Mouse (Mus musculus): ENCODE measurements around the gene Pomt2.
"Not testable (repeated sequence)": the region's sequence is repeated elsewhere in the genome, so short reads cannot be mapped to it uniquely, and the experiment has no call there.

The Pomt2 gene

DNA sequence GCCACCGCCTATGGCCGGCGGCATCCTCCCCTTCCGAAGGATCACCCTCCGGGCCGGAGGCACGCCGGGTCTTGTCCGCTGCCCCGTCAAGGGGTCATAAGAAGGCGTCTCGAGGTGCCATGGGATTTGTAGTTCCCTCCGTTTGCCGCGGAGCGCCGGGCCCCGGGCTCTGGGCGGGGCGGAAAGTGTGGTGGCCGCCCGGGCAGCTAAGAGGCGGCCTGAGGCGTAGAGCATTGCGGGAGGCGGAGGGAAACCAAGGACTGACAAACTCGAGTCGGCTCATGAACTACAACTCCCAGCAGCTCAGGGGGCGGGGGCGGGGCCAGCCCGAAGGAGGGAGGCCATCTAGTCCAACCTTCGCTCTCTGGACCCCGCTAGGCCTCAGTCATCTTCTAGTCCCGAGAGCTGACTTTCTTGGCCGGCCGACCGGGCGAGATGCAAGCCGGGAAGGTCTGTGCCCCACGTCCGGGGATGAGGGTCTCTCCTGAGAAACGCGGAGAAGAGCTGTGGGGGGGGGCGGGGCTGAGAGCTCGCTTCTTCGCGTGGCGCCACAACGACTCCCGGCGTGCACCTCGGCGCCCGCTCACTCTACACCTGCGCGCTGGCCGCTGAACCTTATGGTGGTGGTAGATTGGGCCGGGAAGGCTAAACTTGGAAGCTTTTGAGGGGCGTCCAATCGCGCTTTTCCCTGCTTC, at the start of gene Pomt2:
Pomt2 (minus strand) TSS at position 574 of the 695 bp plus-strand sequence.
- DNase-seq = peak; percentile 89

DNA sequence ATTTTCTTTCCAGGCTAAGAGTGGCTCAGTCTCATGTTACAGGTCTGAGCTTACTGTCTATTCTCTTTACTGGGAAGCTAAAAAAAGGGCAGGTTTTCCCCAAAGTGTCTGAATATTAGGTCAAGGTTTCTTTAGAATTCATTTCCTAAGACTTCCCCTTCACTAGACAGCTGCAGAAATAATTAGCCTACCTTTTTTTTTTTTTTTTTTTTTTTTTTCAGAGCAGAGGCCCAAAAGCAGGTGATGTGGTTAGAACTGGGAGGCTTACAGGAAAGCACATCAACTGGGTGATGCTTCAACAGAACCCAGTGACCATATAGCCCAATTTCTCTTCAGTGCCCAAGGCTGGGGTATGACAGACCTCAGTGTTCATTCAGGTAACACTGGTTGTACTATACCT, 48.5 kb upstream of the Pomt2 start:
- DNase-seq = no peak

DNA sequence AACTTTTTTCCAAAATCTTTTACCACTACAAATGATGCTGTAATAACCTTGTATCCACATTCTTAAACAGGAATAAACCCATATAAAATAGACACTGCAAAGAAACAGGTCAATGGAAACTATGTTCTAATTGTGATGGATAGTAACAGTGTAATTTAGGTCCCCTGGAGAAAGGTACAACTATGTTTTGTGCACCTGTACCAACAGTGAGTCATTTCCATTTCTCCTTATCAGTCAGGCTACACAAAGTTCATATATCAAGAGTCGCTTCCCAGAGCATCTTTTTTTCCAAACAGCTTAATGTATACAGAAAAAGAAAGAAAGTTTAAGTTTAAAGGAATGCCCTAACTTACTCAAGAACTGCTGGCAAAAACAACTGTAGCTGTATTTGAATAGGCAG, 47.3 kb upstream of the Pomt2 start:
- DNase-seq = no peak

DNA sequence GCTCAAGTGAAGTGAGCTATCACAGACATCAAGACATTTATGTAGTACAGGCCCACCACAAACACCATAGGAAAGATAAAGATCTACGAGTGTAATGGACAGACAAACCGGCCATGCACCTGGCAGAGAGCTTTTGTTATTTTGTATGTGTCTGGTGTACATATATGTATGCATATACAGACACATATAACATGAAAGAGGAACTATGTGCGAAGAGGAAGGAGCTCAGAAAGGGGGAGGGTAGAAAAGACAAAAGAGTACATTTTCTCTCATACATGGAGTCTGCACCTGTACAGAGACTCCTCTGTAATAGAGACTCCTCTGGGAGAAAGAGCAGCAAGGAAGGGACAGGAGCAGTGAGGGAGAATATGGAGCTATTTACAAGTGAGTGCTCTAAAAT, 45.2 kb upstream of the Pomt2 start:
- no peak for DNase-seq

DNA sequence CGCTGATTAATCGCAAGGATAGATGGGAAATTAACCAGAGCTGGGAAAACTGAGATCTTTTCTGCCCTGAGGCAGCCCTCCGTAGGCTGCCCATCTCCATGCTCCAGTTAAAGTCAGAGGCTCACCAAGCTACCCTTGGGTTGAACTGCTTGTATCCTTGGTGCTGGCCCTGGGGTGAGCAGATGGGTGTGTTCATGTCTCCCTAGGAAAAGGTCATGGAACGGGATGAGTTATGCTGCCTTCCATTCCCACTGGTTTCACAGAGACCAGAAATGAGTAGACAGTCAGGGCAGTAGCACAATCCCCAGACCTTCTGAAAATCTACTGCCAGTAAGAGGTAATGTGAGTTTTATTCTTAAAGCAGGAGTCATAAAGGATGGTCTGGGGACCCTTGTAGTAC, 29.9 kb upstream of the Pomt2 start:
- DNase-seq = no peak

DNA sequence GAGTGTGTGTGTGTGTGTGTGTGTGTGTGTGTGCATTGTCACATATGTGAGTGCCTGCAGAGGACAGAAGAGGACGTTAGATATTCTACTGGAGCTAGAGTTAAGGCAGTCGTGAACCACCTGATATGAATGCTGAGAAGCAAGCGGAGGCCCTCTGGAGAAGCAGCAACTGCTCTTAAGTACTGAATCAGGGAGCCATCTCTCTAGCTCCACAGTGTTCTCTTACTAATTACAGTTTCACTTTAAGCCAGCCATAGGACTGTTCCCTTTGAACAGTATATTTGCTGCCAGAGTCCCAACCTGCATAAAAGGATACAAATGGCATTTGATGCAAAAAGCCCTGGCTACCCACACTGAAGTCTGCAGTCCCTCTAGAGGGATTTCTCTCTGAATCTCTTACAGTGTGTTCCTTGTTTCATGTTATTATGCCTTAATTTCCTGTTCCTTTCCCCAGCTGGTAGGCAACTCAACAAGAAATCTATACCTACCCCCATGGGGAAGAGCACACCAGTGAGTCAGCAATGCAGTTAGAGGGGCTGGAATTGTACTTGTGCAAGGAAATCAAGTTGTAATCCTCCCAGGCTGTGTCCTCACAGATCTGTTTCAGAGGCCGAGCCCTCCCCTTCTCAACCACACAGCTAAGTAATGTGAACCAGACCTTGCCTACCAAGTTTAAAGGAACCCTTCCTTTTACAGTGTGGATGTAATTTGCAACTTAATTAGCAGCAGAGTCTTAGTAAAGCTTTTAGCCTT, 27.6 kb upstream of the Pomt2 start:
- DNase-seq = no peak

DNA sequence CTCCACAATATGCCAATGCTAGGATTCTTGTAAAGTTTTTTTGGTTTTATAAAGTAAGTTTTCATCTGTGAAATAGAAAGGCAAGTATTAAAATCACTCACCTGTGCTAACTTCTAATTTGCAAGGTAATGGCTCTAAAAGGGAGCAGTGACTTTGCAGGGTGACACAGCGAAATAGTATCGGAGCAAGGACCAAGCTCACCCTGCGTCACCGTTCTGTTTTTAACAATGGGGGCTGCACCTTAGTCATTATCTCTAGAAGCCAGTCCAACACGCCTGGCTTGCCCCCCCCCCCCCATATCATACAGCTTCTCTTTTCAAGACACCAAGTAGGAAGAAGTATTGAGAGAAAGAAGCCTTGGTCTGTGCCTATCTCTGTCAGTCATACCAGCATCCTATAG, 13.0 kb upstream of the Pomt2 start:
- no peak for DNase-seq

DNA sequence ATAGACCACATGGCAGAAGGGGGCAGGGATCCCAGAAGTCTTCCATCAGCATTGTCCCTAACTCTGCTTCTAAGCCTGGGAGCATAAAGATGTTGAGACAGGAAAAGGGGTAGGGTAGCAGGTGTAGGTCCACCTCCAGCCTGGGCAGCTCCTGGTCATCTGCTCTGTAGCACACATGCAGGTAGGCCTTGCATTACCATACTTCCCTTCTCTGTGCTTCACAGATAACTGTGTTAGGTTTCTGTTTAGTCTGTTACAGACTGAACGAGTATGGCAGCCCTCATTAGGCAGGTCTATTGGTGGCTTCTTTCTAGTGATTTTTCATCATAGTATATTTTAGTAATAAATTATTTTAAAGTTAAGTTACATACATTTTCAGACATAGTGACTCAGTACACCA, 12.5 kb upstream of the Pomt2 start:
- no peak for DNase-seq

DNA sequence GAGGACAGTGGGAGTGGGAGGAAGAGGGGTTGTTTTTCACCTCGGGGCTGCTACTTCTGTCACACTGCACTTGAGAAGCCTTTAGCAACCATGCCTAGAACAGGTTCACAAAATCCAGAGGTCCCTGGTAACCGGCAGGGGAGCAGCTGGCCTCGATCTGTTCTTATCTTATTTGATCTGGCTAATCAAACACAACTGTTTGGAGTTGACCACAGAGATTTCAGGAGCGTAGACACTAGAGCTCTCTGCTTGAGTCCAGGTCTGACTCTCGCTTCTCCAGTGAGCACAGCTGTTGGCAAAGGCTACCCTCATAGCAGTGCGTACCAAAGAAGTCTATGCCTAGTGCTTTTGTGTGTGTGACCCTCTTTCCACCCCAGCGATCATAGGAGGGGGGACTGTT, 10.3 kb upstream of the Pomt2 start:
- DNase-seq = no peak

DNA sequence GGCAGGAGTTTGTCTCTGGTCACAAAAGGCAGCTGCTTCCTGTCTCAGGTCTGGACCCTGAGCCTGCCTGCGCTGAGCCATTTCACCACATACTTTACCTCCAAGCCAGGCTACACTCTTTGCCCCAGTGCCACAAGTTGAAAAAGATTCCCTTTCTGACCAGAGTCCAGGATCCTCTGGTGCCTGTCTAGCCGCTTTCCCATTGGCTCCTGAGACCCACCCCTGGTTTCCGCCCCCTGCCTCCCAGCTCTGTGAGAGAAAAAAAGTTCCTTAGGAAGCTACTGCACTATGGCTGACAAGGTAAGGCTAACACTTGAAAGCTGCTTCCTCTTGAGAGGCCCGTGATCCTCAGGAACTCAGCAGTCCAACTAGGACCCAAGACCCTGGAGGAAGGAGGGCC, 9.6 kb upstream of the Pomt2 start:
- DNase-seq = no peak

DNA sequence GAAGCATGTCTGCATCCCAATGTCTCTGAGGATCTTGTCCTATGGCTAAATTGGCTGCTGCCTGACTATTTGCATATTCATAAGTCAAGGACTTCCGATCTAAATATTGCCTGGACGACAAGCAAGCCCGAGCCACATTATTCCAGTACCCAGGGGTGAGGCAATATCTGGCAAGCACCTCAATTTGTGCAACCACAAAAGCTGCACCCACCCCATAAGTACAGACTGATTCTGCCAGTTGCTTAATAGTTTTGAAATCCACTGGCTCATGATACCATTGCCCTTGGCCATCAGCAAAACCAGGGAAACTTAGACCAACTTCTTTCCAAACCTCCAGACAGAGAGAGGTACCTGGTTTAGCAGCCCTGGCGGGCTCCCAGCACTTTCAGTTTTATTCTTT, 6.7 kb upstream of the Pomt2 start:
- not testable (repeated sequence) for DNase-seq

DNA sequence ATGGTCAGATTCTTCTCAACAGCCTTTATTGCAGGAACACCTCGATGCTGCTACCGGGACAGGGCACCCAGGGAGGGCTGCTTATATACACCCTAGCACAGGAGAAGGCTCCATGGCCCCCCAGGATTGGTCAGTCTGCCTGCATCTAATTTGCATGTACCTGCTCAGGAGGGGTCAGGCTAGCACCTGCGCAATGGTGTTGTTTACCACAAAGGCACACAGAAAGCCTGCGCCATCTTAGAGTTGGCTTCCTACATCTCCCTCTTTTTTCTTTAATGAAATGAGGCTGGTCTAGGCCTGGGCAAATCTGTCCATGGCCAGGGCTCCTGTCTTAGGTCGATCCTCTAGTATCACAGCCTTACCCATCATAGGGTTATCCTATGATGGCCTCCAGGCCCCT, 1.7 kb upstream of the Pomt2 start:
- DNase-seq = no peak

DNA sequence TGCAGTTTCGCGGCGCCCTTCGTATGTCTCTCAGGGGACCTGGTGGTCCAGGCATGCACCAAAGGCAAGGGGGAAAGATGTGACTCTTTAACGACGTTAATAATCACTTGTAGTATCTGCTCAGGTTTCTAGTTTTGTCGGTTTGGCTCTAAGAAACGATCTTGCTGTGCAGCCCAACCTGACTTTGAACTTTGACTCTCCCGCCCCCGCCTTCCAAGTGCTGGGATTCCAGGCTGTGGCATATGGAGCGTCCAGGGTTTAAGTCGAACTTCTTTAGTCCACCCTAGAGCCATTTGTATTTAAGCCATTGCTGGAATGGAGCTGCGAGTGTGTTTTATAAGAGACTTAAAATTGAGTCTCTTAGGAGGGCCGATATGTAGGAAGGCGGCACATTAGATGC, 368 bp upstream of the Pomt2 start:
- DNase-seq = no peak

DNA sequence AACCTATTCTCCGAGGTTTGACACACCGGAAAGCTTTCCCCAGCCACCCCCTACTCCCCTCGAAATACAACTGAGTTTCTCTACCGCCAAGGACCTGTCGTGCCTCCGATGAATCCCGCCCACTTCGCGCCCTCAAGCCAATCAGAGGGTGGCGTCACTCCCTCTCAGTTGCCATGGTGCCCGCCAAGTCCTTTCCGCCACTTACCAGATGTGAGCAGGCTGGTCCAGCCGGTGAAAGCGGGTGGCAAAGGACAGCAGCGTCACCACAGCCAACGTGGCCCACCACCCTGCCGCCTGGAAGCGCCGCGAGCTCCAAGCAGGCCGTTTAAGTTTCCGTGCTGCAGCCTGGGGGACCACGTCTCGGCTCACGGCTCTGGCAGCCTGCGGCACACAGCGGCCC, 802 bp downstream of the Pomt2 start, which contains the start of gene Gstz1:
Gstz1 (plus strand) TSS at position 200 of the 400 bp plus-strand sequence.
- peak; percentile 94 for DNase-seq

DNA sequence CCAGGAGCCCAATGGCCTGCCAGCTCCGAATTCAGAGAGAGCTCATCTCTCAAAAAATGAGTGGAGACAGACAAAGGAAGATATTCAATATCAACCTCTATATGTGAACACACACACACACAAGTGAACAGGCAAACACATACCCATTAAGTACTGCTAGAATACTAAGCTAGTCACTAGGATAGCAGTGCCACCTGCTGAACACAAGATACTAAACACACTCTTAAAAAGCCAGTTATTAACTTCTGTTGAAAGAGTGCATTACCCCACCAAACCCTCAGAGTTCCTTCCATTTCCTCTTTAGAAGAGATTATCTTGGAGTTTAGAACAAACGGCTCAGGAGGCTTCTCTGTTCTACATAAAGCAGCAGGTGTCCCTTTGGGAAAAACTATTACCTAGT, 5.6 kb downstream of the Pomt2 start:
- DNase-seq = no peak

DNA sequence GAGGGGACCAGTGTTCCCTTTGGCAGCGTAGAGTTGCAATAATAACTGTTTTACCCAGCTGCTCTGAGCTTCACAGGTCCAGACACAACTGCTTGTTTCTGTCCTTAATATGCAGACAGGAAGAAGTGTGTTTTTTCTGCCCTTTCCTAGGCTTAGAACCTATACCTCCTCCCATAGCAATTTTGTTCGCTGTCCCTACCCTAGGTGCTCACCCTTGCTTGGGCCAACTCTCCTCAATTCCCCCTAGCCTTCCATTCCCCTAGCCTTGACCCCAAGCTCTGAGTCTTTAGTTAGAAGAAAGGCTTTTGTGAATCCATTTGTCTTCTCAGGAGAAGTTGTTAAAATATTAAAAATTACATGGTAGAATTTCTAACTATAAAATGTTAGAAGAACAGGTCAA, 9.0 kb downstream of the Pomt2 start:
- no peak for DNase-seq

DNA sequence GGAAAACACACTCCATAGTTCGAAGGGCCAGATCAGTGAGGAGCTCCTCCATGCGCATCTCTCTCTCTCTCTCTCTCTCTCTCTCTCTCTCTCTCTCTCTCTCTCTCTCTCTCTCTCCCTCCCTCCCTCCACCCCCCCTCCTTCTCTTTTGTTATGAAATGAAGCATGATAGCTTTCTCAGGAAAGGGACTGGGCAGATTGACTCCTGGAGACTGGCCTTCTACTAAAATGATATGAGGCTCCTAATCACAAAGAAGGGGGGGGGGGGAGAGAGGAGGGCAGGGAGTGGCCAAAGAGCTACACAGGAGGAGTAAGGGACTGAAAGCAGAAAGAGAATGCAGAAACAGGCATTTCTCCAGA, 9.4 kb downstream of the Pomt2 start:
- no peak for DNase-seq

DNA sequence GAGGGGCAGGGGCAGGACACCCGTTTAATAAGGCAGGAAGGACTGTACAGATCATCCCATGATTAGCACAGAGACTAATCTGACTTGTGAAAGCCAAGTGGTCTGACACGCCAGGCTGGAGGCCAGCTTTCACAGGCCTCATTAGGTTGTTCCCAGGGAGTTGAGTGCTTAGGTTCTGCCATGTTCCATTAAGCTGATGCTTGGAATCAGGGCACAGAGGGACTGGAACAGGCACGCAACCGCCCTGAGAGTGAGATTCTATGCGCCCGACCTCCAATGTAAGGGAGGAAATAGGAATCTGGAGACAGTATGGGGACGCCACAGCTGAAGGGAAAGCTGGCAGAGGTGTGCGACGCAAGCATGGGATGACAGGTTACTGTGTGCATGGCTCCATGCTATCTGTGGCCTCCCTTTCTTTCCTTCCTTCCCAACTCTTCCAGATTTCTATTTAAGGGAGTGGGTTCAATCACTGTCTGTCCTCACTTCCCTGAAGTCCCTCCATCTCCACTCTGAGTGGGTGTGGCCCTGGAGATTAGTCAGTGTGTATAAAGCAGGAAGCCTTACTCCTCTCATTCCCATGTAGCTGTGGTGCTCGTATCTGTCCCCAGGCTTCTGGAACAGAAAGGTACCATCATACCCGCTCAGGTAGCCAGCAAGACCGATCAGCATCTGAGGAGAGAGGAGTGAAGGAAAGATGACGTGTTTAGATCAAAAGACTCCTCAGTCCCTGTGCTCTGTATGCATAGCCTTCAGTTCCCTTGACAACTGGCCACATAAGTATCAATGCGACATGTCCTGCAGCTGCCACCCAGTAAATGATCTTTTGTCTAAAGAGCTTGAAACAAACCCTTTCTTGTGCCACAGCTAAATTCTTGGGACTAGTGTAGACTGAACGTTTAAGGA, 10.1 kb downstream of the Pomt2 start:
- DNase-seq = no peak

DNA sequence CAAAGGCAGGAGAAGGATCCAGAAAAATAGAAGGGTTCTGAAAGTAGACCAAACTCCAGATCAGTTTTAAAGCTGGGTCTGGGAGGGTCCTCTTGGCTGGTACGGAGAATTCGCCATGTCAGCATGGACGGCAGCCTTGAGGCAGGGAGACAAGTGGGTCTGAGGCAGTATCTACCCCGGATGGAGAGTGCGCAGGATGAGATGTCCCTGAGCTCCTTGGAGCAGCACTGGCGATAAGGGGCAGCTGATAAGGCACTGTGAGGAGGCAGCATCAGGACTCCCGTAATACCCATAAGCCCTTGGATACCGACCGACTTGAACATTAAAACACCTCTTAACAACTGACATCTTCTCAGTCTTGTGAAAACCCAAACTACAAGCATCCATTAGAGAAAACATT, 15.0 kb downstream of the Pomt2 start:
- DNase-seq = no peak

DNA sequence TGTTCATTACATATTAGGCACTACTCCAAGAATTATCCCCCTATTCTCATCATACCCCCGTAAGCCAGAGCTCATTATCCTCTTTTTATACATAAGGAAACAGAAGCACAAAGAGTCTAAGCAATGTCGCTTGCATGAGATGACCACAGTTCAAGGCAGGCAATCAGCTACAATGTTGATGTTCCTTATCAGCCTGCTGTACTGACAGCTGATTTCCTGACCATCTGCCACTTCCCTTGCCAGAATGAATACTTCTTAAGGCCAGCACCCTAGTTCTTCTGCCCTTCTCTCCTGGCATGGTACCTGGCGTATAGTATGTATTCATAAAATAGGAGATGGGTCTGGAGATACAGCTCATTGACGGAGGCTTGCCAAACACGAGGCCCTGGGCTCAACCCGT, 15.6 kb downstream of the Pomt2 start:
- DNase-seq = no peak

DNA sequence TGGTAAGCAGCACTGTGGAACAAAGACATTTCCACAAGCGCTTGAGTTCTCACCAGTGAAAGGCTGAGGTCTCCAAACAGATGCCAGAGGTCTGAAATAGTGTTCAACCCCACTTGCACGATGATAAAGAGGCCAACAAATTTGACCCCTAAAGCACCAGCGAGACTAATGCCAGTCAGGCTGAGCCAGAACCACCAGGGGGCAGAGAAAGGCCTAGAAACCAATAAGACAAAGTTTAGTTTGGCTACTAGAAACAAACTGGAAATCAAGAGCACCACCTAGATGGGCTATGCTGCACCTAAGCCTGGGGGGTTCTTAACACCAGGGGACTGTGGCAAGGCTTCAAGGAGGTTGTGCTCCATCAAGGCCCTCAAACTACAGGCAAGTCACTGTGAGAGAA, 16.1 kb downstream of the Pomt2 start:
- peak; percentile 53 for DNase-seq

DNA sequence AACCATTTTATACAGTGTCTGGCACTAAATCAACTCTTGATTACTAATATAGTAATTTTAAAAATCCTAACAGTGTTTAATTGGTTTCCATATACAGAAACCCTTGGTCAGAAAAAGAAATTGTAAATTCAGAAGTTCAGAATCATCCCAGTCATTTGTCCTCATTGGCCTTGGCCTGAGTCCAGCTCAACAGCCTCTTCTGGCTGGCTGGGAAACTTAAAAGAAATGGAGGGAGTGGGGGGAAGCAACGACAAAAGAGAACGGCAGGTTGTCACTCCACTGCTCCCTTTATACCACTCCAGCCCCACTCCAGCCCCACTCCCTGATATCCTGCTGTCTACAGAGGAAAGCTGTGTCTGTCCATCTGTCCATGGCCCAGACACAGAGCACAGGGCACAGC, 16.6 kb downstream of the Pomt2 start:
- no peak for DNase-seq

DNA sequence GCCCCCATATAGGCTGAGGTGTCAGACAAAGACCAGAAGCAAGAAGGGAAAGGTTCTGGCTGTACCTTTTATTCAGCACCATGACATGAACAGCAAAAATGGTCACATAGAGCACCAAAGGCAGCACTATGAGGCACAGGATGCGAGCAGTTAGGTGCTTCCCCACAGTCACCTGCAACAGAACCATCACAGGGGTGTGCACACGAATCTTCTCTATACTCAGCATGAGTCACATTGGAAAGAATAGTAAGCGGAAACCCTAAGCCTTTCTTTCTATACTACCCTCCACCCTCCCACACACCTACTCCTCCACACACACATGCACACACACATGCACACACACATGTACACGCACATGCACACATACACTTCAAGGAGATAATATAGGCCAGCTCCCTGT, 17.5 kb downstream of the Pomt2 start:
- no peak for DNase-seq

DNA sequence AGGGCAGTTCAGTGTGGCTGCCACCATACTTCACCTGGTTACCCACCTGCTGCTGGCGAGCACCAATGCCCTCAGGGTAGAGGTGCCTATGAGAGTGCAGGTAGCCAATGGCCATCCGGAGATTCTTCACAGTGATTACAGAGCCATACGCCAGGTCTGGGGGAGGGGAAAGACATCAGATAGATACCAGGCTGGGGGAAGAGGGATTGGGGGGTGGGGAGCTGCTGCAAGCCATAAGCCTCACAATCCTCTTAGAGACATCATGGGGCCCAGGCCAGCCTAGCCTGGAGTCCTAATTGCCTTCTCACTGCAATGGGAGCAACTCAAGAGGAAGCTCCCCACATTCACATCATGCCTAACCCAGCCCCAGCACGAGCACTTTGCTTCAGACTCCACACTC, 20.5 kb downstream of the Pomt2 start:
- no peak for DNase-seq

Measured in thymus, postnatal 14 days (tissue).